Mouse (Mus musculus) myocyte (in vitro differentiated cells): ENCODE results near the gene Kif24. TPM values are rescaled to one million over a fixed set of nuclear protein-coding genes. Genes with fewer than 3 reads are reported as not detected.

ENCODE experiments used
- H3K27me3 ChIP-seq: one replicate; pipeline ENCODE4 v1.6.1; 2011; ENCODE audit not compliant: control insufficient read depth, insufficient read depth, insufficient read length
- H3K36me3 ChIP-seq: one replicate; pipeline ENCODE4 v1.6.1; 2011; ENCODE audit not compliant: control insufficient read depth, insufficient read depth
- H3K4me2 ChIP-seq: one replicate; pipeline ENCODE4 v1.6.1; 2011; ENCODE audit warnings: low read depth, control low read depth
- H3K4me3 ChIP-seq: one replicate; pipeline ENCODE4 v1.5.1; 2011; ENCODE audit warnings: mild to moderate bottlenecking, control low read depth, moderate library complexity
- H3K79me2 ChIP-seq: one replicate; pipeline ENCODE4 v1.6.1; 2011; ENCODE audit not compliant: control insufficient read depth, insufficient read depth
- H3ac ChIP-seq: one replicate; pipeline ENCODE4 v1.6.1; 2011; ENCODE audit not compliant: control insufficient read depth, insufficient read length
- CEBPB ChIP-seq: IDR thresholded peaks from 2 replicates; pipeline ENCODE4 v1.6.1; 2011; ENCODE audit warnings: mild to moderate bottlenecking, moderate library complexity; ENCODE audit not compliant: poor library complexity, insufficient read depth, severe bottlenecking
- E2F4 ChIP-seq: IDR thresholded peaks from one replicate; pipeline ENCODE4 v1.6.1; 2011; ENCODE audit warnings: mild to moderate bottlenecking, control low read depth, moderate library complexity; ENCODE audit not compliant: insufficient read depth
- MAX ChIP-seq: IDR thresholded peaks from one replicate; pipeline ENCODE4 v1.6.1; 2011; ENCODE audit warnings: low read depth, mild to moderate bottlenecking, control low read depth
- MYOD1 ChIP-seq, 3 experiments: IDR thresholded peaks; one replicate each; pipeline ENCODE4 v1.6.1; 2011; ENCODE audit warnings: control low read depth in 2 of 3, low read depth in 2 of 3, mild to moderate bottlenecking in 2 of 3, moderate library complexity in 1 of 3; ENCODE audit not compliant: insufficient read length in 2 of 3, control insufficient read depth in 1 of 3
- MYOG ChIP-seq, 3 experiments: IDR thresholded peaks; one replicate each; pipeline ENCODE4 v1.6.1; 2011; ENCODE audit warnings: control low read depth in 2 of 3, low read depth in 2 of 3, mild to moderate bottlenecking in 2 of 3; ENCODE audit not compliant: insufficient read length in 2 of 3, control insufficient read depth in 1 of 3, insufficient read depth in 1 of 3
- POLR2A ChIP-seq: IDR thresholded peaks from one replicate; pipeline ENCODE4 v1.6.1; 2011; ENCODE audit warnings: low read depth, mild to moderate bottlenecking, control low read depth, moderate library complexity; ENCODE audit not compliant: insufficient read length
- POLR2AphosphoS2 ChIP-seq: IDR thresholded peaks from one replicate; pipeline ENCODE4 v1.6.1; 2011; ENCODE audit warnings: low read depth, control low read depth; ENCODE audit not compliant: insufficient read length
- REST ChIP-seq: IDR thresholded peaks from one replicate; pipeline ENCODE4 v1.6.1; 2011; ENCODE audit warnings: mild to moderate bottlenecking, control low read depth, moderate library complexity; ENCODE audit not compliant: insufficient read depth, insufficient read length
- SRF ChIP-seq: IDR thresholded peaks from one replicate; pipeline ENCODE4 v1.6.1; 2011; ENCODE audit warnings: low read depth; ENCODE audit not compliant: control insufficient read depth, insufficient read length
- TCF12 ChIP-seq: IDR thresholded peaks from one replicate; pipeline ENCODE4 v1.6.1; 2011; ENCODE audit warnings: mild to moderate bottlenecking, control low read depth; ENCODE audit not compliant: poor library complexity, insufficient read depth, severe bottlenecking
- TCF3 ChIP-seq: IDR thresholded peaks from one replicate; pipeline ENCODE4 v1.6.1; 2011; ENCODE audit warnings: low read depth, control low read depth; ENCODE audit not compliant: insufficient read length
- USF1 ChIP-seq: IDR thresholded peaks from one replicate; pipeline ENCODE4 v1.6.1; 2011; ENCODE audit warnings: low read depth, mild to moderate bottlenecking, control low read depth, moderate library complexity
- polyA plus RNA-seq: library from polyadenylated mRNA; unstranded; fragments of >200 nt; fragmentation: generic; extraction: Trizol; gene quantifications from one replicate; pipeline ENCODE4 v1.2.1, GENCODE M21; 2012; ENCODE audit warnings: missing spikeins

The Kif24 gene
- polyA plus RNA-seq, 1 experiment, result 7.2 TPM

DNA sequence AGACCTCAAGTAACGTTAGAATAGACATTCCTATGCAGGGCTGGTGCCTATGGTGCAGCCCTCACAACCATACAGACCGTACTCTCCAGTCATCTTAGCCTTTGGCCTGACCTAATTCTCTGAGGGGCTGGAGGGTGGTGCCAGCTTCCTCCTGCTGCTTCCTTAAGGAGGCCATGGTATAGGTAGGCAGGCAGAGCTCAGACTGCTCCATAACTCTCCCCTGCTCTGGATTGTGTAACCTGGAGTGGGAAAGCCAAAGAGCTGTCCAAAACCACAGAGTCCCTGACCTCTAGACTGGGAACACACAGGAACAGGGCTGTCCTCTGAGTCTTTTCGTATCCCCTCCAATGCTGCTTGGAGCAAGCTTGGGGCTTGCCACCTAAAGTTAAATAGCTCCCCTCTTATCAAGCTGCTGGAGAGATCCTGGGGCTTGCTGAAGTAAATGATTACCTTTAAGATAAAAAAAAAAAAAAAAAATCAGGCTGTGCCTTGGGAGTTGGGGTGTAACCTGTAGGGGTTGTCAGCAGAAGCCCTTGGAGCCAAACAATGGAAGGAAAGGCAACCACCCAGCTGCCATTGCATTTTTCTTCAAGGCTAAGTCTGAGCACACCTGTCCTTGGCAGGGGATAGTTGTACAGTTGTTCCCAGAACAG lies 28.9 kb upstream of the Kif24 start:
- H3K4me2 ChIP-seq, result peak overlapping the region; percentile 40
- no peak overlapping the region for H3K4me3 ChIP-seq
- no peak overlapping the region for H3ac ChIP-seq
- H3K36me3 ChIP-seq, result no peaks in the 10 kb centered on the region
- no peaks in the 10 kb centered on the region for H3K79me2 ChIP-seq
- H3K27me3 ChIP-seq, result no peaks in the 10 kb centered on the region
- TF ChIP-seq MYOD1 (IDR thresholded peaks at IDR 0.05; ENCODE audit: control insufficient read depth in 1 of 3, insufficient read length in 2 of 3, low read depth in 2 of 3) (peak in 1 of 3 experiments; percentile 8), REST (no peak)

DNA sequence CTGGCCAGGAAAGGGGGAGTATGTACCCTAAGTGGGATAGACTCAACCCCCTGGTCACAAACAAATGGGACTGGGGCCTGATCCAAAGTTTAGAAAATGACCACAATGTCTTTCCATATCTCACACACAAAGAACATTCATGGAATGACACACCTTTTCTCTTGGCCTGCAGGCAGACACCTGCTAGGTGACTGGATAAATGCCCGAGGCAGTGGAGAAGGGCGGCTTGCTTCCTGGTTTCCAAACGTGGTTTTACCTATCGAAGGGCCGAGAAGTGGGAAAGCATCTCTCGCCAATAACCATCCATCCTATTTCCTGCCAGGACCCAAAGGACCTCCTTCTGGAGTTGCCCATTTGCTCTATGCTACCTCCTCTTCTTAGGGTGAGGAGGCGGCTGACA lies 28.3 kb upstream of the Kif24 start:
- Histone ChIP-seq H3K79me2 (no peaks in the 10 kb centered on the region), H3K4me2 (no peak overlapping the region), H3K36me3 (no peaks in the 10 kb centered on the region), H3ac (no peak overlapping the region), H3K27me3 (no peaks in the 10 kb centered on the region), H3K4me3 (no peak overlapping the region)
- TF ChIP-seq CEBPB (no peak), REST (no peak), TCF3 (no peak), MYOD1 (IDR thresholded peaks at IDR 0.05; ENCODE audit: control insufficient read depth in 1 of 3, insufficient read length in 2 of 3, low read depth in 2 of 3) (no peak), POLR2AphosphoS2 (no peak), MAX (no peak), POLR2A (no peak), MYOG (IDR thresholded peaks at IDR 0.05; ENCODE audit: control insufficient read depth in 1 of 3, insufficient read depth in 1 of 3, insufficient read length in 2 of 3, low read depth in 2 of 3) (no peak), TCF12 (no peak)

GRCm38 (mm10) chr4:41481601-41482017 lies 16.9 kb upstream of the Kif24 start:
- no peak for TF ChIP-seq CEBPB
- no peak for TF ChIP-seq POLR2A
- no peak for TF ChIP-seq POLR2AphosphoS2
- TF ChIP-seq TCF12, result no peak
- no peak for TF ChIP-seq MAX
- no peak for TF ChIP-seq MYOG (IDR thresholded peaks at IDR 0.05; ENCODE audit: control insufficient read depth in 1 of 3, insufficient read depth in 1 of 3, insufficient read length in 2 of 3, low read depth in 2 of 3)
- no peak for TF ChIP-seq USF1
- TF ChIP-seq MYOD1 (IDR thresholded peaks at IDR 0.05; ENCODE audit: control insufficient read depth in 1 of 3, insufficient read length in 2 of 3, low read depth in 2 of 3), result no peak
- TF ChIP-seq REST, result no peak
- TF ChIP-seq TCF3, result no peak
- no peak for TF ChIP-seq E2F4
- no peak for TF ChIP-seq SRF
- Histone ChIP-seq H3K4me3 (no peak overlapping the region), H3K4me2 (no peak overlapping the region), H3K27me3 (no peaks in the 10 kb centered on the region), H3K79me2 (no peaks in the 10 kb centered on the region), H3K36me3 (no peaks in the 10 kb centered on the region), H3ac (no peak overlapping the region)

DNA sequence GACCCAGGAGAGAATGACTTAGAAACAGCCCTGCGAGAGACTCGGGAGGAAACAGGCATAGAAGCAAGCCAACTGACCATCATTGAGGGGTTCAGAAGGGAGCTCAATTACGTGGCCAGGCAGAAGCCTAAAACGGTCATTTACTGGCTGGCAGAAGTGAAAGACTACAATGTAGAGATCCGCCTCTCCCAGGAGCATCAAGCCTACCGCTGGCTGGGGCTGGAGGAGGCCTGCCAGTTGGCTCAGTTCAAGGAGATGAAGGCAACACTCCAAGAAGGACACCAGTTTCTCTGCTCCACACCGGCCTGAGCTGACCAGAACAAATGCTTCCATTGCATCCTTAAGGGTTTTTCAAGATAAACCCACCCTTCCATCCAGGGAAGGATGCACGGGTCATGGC lies 15.6 kb upstream of the Kif24 start:
- no peak for TF ChIP-seq POLR2A
- TF ChIP-seq MAX, result no peak
- no peaks in the 10 kb centered on the region for H3K79me2 ChIP-seq
- no peak overlapping the region for H3K4me3 ChIP-seq
- no peak overlapping the region for H3K4me2 ChIP-seq
- no peaks in the 10 kb centered on the region for H3K36me3 ChIP-seq
- H3ac ChIP-seq, result no peak overlapping the region
- H3K27me3 ChIP-seq, result no peaks in the 10 kb centered on the region

DNA sequence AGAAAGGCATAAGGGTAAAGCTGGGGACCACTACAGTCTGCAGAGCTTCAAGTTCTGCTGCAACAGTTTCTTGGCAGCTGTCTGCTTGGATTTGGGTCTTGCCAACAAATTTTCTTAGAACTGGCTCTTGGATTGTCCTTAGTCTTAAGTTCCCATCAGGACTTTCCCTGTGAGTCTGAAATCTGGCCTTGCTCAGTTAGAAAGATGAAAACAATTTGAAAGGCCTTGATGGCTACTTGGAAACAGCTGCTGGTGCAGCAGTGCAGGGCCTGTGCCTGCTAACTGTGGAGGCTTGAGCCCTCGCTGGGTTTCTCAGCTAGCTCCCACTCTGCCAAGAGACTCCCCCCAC lies 14.7 kb upstream of the Kif24 start:
- Histone ChIP-seq H3K79me2 (no peaks in the 10 kb centered on the region), H3K27me3 (no peaks in the 10 kb centered on the region), H3K4me2 (no peak overlapping the region), H3K4me3 (no peak overlapping the region), H3K36me3 (no peaks in the 10 kb centered on the region), H3ac (no peak overlapping the region)
- TF ChIP-seq USF1 (no peak), MYOD1 (IDR thresholded peaks at IDR 0.05; ENCODE audit: control insufficient read depth in 1 of 3, insufficient read length in 2 of 3, low read depth in 2 of 3) (no peak), POLR2A (no peak), POLR2AphosphoS2 (no peak), SRF (no peak), MAX (no peak), CEBPB (no peak), TCF12 (no peak), REST (no peak), E2F4 (no peak), TCF3 (no peak), MYOG (IDR thresholded peaks at IDR 0.05; ENCODE audit: control insufficient read depth in 1 of 3, insufficient read depth in 1 of 3, insufficient read length in 2 of 3, low read depth in 2 of 3) (no peak)
